Mouse (Mus musculus): ENCODE results near the gene Strip2. TPM values are rescaled to one million over a fixed set of nuclear protein-coding genes. Genes with fewer than 3 reads are reported as not detected.

Gene Strip2
- total RNA-seq (2022) = 10 to 100 TPM; 37.7 to 60.0 (median 42.6) TPM

GRCm38 (mm10) chr6:29916530-29917382 lies at the start of gene Strip2:
Gene Strip2 (plus strand): TSS chr6:29917012.
- DNase-seq (ENCODE audit: low spot score in 2 of 2) = peak; percentile 83

- DNase-seq (ENCODE audit: low spot score in 2 of 2) = no peak
Observed at GRCm38 (mm10) chr6:29868341-29868895, 48.4 kb upstream of the Strip2 start.

GRCm38 (mm10) chr6:29873654-29874053 lies 43.2 kb upstream of the Strip2 start:
- no peak for DNase-seq (ENCODE audit: low spot score in 2 of 2)

DNA sequence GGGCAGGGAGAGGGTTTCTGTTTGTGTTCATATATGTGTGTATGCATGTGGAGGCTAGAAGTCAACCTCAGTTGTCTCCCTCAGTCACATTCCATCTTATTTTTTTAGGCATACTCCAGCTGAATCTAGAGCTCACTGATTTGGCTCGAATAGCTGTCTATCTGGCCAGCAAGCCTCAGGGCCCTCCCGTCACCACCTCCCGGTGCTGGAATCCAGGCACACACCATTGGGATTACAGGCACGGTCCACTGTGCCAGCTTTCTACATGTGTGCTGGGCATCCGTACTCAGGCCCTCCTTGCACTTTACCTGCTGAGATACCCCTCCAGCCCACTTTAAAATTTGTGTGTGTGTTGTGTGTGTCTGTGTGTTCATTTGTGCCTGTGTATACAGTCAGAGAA lies 41.2 kb upstream of the Strip2 start:
- no peak for DNase-seq (ENCODE audit: low spot score in 2 of 2)

DNA sequence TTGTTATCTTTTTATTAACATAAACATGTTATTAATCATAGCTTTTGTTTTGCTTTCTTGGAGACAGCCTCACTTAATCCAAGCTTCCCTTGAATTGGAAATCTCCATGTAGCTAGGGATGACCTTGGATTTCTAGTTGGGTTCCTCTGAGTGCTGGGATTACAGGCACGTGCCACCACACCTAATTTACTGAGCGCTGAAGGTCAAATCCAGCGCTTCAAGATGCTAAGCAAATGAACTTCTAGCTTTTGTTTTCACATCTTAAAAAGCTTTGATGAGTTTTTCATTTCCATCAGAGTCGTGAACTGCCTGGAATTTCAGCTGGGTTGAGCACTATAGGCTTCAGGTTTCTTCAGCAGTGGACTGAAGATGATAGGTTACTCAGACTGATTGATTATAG lies 40.0 kb upstream of the Strip2 start:
- no peak for DNase-seq (ENCODE audit: low spot score in 2 of 2)

GRCm38 (mm10) chr6:29879579-29879978 lies 37.2 kb upstream of the Strip2 start:
- no peak for DNase-seq (ENCODE audit: low spot score in 2 of 2)

DNA sequence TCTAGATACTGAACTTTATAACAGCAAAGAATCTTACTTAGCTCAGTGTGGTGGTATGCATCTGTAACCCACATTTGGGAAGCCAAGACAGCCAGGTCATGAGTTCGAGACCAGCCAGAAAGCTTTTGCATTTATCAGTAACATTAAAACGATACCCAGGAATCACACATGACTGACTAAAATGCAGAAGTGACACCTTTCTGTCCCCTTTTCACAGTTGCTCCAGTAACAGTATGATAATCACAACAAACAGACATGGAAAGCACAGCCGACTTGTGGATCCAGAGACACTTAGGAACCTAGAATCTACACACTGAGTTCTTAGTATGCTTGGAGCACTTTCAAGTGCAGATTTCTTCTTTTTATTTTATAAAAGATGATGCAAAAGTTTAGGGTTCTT lies 36.0 kb upstream of the Strip2 start:
- DNase-seq (ENCODE audit: low spot score in 2 of 2) = no peak

DNA sequence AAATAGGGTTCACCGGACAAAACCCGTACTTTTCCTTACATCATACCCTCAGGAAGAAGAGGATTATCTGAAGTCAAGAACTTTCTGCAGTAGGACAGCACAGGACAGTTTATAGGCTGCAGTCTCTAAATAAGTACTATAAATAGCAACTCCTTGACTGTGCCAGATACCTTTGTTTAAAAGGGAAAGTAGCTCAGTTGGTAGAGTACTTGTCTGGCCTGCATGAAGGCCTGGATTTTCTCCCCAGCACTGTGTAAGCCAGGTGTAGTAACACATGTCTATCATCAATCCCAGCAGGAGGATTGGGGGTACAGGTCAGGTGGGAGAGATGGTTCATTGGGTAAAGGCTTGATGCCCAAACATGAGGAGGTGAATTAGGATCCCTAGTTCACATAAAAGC lies 34.9 kb upstream of the Strip2 start:
- DNase-seq (ENCODE audit: low spot score in 2 of 2) = no peak

GRCm38 (mm10) chr6:29882870-29883269 lies 33.9 kb upstream of the Strip2 start:
- peak in 1 of 2 experiments; percentile 21 for DNase-seq (ENCODE audit: low spot score in 2 of 2)

DNA sequence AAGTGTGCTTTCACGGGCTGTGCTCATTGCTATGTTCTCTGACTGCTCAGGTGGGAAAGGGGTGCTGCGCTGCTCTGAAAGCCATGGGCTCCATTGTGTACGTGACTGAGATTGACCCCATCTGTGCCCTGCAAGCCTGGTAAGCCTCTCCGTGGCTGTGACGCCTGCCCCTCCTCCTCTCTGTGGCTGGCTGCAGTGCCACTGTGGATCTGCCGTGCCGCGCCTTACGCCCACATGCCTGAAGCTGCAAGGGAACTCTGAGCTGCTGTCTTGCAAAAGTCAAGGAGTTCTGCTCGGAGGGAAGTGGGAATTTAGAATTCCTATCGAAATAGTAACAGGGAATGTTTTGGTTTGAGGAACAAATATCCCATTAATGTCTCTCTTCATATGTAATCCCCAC lies 25.7 kb upstream of the Strip2 start:
- DNase-seq (ENCODE audit: low spot score in 2 of 2) = peak; percentile 37 to 74

DNA sequence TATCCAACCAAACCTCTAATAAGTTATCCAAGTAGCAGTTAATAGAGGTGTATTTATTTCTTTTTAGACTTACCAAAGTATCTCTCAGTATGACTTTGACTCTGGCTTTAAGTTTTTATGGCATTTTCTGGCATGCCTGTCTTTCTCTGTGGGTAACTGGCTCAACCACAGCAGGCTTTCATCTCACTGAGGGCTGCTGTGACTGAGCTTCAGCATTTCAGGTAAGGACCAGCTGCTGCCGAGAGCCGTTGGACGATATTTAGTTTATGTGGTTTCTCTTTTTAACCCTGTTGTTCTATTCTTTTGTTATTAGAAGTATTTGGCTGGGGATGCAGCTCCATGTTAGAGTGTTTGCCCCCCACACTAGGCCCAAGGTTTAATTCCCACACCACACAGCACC lies 19.8 kb upstream of the Strip2 start:
- DNase-seq (ENCODE audit: low spot score in 2 of 2) = no peak

GRCm38 (mm10) chr6:29901450-29901849 lies 15.4 kb upstream of the Strip2 start:
- no peak for DNase-seq (ENCODE audit: low spot score in 2 of 2)

DNA sequence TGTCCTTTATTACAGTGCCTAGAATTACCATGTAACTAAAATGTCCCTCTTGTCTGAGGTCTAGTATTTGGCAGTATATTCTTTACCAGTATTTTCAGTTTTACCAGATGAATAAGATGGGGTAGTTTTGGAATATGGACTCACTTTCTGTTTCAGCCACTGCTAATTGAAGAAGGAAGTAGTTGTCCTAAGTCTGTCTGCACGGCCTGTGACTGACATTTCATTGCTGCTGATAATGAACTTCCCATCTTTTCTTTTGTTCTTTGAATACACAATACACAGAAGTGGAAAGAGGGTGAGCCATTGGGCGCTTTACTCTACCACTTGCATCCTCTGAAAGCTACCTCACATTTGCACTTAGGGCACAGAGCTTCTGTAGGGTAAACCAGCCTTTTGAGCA lies 14.6 kb upstream of the Strip2 start:
- no peak for DNase-seq (ENCODE audit: low spot score in 2 of 2)

DNA sequence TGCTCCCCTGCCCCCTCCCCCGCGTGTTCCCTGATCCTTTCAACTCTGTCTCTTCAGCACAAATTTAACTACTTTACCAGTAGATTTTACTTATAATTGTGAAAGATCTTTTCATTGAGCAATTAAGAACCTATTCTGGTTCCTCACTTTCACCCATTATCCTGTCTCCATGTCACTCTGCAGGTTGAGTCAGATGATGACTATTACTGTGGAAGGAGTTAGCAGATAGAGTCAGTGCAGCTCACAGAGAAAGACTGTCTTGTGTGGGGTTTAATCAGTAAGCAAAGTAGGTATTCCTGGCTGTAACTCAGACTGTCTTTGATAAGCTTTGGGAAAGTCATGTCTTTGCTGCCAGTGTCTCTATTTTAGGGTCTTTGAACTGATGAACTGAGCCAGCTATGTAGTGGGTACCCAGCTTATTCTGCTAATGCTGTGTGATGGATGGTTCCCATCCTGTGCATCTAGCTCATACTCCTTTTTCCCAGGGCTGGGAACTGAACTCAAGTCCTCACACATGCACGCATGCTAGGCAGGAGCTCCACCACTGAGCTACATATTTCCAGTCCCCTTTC lies 13.4 kb upstream of the Strip2 start:
- no peak for DNase-seq (ENCODE audit: low spot score in 2 of 2)

GRCm38 (mm10) chr6:29904281-29904680 lies 12.5 kb upstream of the Strip2 start:
- no peak for DNase-seq (ENCODE audit: low spot score in 2 of 2)

GRCm38 (mm10) chr6:29910631-29911030 lies 6.2 kb upstream of the Strip2 start:
- DNase-seq (ENCODE audit: low spot score in 2 of 2) = no peak

DNA sequence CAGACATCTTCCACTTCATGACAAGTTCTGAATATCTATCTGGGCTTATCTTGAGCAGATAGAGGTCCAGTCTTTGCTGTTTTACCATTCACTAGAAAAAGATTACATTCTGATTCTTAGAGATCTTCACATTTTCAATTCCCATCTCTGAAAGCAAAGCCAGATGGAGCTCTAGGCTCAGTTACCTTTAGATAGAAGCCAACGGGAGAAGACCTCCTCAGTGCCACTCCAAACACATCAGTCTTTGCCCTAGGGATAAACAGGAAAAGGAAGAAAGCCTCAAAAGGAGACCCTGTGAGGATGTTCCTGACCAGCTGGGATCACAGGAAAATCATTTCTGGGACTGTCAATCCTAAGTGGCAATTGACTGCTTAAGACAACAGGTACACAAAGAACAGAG lies 3.1 kb upstream of the Strip2 start:
- no peak for DNase-seq (ENCODE audit: low spot score in 2 of 2)

- DNase-seq (ENCODE audit: low spot score in 2 of 2) = no peak
Observed at GRCm38 (mm10) chr6:29914136-29914535, 2.7 kb upstream of the Strip2 start.

- DNase-seq (ENCODE audit: low spot score in 2 of 2) = no peak
Observed at GRCm38 (mm10) chr6:29915836-29916235, 976 bp upstream of the Strip2 start.

- DNase-seq (ENCODE audit: low spot score in 2 of 2) = no peak
Observed at GRCm38 (mm10) chr6:29917383-29917720, 540 bp downstream of the Strip2 start.

DNA sequence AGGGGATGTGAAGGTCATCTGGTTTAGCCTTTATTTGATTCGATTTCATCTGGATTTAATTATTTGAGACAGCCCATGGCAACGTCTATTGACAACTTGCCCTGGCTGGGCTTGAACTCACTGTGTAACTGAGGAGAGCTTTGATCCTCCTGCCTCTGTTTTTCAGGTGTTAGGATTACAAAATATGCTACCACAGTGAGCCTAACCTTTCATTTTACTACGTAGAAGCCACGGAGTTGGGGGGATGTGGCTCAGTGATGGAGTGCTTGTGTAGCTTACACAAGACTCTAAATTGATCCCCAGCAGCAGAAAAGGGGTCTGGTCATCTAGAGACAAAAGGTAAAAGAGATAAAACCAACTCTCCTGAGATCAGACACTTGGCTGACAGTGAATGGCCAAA lies 1.1 kb downstream of the Strip2 start:
- no peak for DNase-seq (ENCODE audit: low spot score in 2 of 2)

DNA sequence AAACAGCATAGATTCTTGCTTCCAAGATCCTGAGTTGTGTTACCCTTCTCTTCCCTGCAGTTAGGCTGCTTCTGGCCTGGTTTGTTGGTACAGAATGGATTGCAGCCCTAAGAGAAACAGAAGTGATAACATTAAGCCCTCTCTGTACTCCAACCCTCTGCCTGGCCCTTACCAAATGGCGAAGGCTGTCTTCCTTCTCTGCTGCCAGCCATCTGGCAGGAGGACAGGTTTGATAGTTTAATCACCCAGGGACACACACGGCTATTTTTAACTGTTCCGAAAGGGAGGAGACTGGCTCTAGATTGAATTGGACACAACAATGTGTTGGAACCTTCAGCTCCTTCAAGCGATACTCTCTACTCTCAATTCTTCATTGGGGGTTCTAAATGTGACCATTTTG lies 6.7 kb downstream of the Strip2 start:
- DNase-seq (ENCODE audit: low spot score in 2 of 2) = no peak

All from left cerebral cortex, adult 8-10 months (tissue).